Mouse (Mus musculus) liver, embryonic 16.5 days (tissue): ENCODE results near the gene Wfdc5. TPM values are rescaled to one million over a fixed set of nuclear protein-coding genes. Genes with fewer than 3 reads are reported as not detected.
"Not testable (repeated sequence)": the region's sequence is repeated elsewhere in the genome, so short reads cannot be mapped to it uniquely, and the experiment has no call there.

Experiments
- ATAC-seq: fragments of 200-750 bp; cut with Nextera tagmentation; 2 replicates; pipeline ENCODE4 v1.8.0; 2017; ENCODE audit warnings: low read depth, mild to moderate bottlenecking, moderate number of reproducible peaks, moderate library complexity
- H3K27ac ChIP-seq: fragments of 300-500 bp; sonication (generic); 2 replicates; pipeline ENCODE4 v1.5.1; 2014; ENCODE audit warnings: mild to moderate bottlenecking, low read length
- H3K27me3 ChIP-seq: fragments of 300-500 bp; sonication (generic); 2 replicates; pipeline ENCODE4 v1.6.1; 2014; ENCODE audit warnings: low read depth, low read length, mixed read lengths; ENCODE audit not compliant: control insufficient read depth, insufficient read depth
- H3K36me3 ChIP-seq: fragments of 300-500 bp; sonication (generic); 2 replicates; pipeline ENCODE4 v1.6.1; 2014; ENCODE audit warnings: mild to moderate bottlenecking; ENCODE audit not compliant: control insufficient read depth, insufficient read depth
- H3K4me1 ChIP-seq: fragments of 300-500 bp; sonication (generic); 2 replicates; pipeline ENCODE4 v1.6.1; 2014; ENCODE audit warnings: low read depth, low read length, mixed read lengths; ENCODE audit not compliant: control insufficient read depth
- H3K4me2 ChIP-seq: fragments of 300-500 bp; sonication (generic); 2 replicates; pipeline ENCODE4 v1.6.1; 2014; ENCODE audit warnings: low read depth, low read length, mixed read lengths
- H3K4me3 ChIP-seq: fragments of 300-500 bp; sonication (generic); 2 replicates; pipeline ENCODE4 v1.5.1; 2014; ENCODE audit warnings: low read depth, mild to moderate bottlenecking, low read length
- H3K9ac ChIP-seq: fragments of 300-500 bp; sonication (generic); 2 replicates; pipeline ENCODE4 v1.6.1; 2014; ENCODE audit warnings: low read depth, low read length
- H3K9me3 ChIP-seq: fragments of 300-500 bp; sonication (generic); replicated peaks from 2 replicates; pipeline ENCODE4 v1.6.1; 2016; ENCODE audit warnings: low read length; ENCODE audit not compliant: control insufficient read depth
- WGBS: fragments of 180-500 bp; shearing (Covaris S2); extraction: QIAGEN DNeasy Blood & Tissue Kit; methylation state at CpG from one replicate; pipeline ENCODE4 v1.1.7; 2014; ENCODE audit not compliant: insufficient replicate concordance; 5-methylcytosine and 5-hydroxymethylcytosine counted together
- polyA plus RNA-seq: library from polyadenylated mRNA; unstranded; fragments of >200 nt; fragmentation: Nextera tagmentation; extraction: Ambion mirVana; gene quantifications from 2 replicates; pipeline ENCODE4 v1.2.1, GENCODE M21; 2015

Gene Wfdc5
- not detected in 2 replicates for polyA plus RNA-seq

DNA sequence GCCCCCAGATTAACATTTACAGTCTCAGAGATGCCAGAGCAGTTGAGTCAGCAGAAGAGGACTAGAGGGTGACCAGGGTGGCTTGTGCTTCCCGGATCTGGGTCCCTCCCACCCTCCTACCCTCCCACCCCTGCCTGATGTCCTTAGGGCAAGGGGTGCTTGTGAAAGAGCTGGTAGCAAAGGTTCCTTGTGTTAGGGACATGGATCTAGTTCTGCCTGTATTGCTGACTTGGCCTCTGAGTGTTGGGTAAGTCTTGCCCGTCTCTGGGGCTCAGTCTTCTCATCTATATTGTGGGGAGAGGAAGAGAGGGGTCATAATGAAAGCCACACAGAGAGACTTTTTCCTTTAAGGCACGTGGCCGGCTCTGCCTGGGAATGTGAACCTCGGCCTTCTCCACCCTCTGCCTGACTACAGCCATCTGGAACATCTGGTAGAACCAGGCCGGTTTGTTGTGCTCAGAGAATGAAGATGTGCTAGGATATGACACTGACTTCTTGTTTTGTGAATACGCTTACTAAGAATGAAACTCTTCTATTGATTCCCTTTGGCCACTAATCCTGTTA, at the start of gene Wfdc5:
Gene Wfdc5 (minus strand): TSS at position 51 of the 564 bp plus-strand sequence.
- Histone ChIP-seq H3K4me3 (no peak within 1 kb of the TSS), H3K4me2 (no peak within 1 kb of the TSS), H3K9me3 (no peaks in the 10 kb centered on the region), H3K27ac (no peak within 1 kb of the TSS), H3K4me1 (no peaks in the 10 kb centered on the region), H3K27me3 (no peaks in the 10 kb centered on the region), H3K36me3 (no peaks in the 10 kb centered on the region), H3K9ac (no peak within 1 kb of the TSS)
- WGBS: 62% methylated on average over 7 of the region's 7 CpGs
- no peak for ATAC-seq

DNA sequence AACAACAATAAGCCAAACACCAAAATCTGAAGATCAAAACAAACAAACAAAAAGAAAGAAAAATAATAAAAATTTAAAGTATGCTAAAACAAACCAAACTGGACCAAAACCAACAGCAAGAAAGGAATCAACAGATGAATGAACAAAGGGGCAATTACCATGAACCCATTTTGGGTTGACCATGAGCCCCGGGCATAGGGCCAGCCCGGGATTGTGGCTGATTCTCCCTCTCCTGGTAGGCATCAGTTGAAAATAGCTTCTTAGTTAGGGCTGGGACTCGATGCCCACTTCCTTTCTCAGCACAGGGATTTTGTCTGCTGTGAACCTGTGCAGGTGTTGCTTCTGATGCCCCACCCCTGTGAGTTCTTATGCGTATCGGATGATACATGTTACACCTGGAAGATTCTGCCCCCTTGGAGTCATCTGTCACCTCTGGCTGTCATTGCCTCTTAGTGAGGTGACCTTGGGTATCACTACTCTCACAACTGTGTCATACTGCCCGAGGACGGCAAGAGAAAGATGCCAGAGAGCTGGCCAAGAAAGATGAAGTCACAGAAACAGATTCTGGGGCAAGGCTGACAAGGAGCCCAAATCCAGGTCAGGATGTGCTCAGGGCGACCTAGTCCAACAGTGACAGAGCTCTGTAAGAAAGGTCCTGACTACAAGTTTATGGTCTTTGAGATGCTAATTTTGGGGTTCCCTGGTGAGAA, 46.0 kb upstream of the Wfdc5 start:
- Histone ChIP-seq H3K4me2 (no peak overlapping the region), H3K4me3 (no peak overlapping the region), H3K9ac (no peak overlapping the region), H3K36me3 (no peaks in the 10 kb centered on the region), H3K4me1 (no peaks in the 10 kb centered on the region), H3K27me3 (no peaks in the 10 kb centered on the region), H3K9me3 (no peaks in the 10 kb centered on the region), H3K27ac (no peak overlapping the region)
- no peak for ATAC-seq
- 67% methylated on average over 8 of the region's 8 CpGs for WGBS

DNA sequence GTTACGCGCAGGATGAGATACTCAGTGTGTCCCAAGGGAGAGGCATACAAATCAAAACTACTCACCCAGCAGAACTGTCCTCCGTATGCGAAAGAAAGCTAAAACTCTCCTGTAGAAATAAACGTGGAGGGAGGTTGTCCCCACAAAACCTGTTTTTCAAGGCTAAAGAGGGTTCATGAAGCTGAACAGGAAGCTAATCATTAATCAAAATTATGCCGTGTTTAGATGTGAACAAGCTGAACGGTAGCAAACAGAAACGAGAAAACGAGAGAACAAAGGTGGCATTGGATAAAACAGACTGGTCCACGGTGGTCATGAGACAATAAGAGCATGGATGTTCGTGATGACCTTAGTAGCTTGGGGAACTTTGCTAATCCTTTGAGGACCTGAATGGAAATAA, 39.0 kb upstream of the Wfdc5 start, which contains the start of gene Wfdc15b:
Gene Wfdc15b (minus strand): TSS at position 139 of the 400 bp plus-strand sequence.
- no peak within 1 kb of the TSS for H3K4me3 ChIP-seq
- no peak for ATAC-seq

DNA sequence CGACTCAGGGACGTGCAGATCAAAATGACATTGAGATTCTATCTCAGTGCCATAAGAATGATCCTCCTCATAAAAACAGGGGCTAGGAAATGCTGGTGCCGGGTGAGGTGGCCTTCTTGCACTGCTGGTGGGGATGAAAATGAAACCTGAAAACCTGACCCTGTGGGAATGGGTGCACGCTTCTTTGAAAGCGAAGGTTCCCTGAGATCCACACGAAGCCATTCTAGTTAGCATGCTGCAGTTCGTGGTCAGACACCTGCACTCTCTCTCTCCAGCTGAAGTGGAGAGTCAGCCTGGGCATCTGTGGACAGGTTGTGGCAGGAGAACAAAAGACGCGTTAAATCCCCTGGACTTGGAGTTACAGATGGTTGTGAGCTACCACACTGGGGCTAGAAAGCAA, 36.8 kb upstream of the Wfdc5 start:
- WGBS: 64% methylated on average over 9 of the region's 9 CpGs
- H3K9ac ChIP-seq: no peak overlapping the region
- no peaks in the 10 kb centered on the region for H3K27me3 ChIP-seq
- no peak overlapping the region for H3K27ac ChIP-seq
- H3K36me3 ChIP-seq: no peaks in the 10 kb centered on the region
- no peak overlapping the region for H3K4me3 ChIP-seq
- H3K4me2 ChIP-seq: no peak overlapping the region
- no peaks in the 10 kb centered on the region for H3K9me3 ChIP-seq
- H3K4me1 ChIP-seq: no peaks in the 10 kb centered on the region
- ATAC-seq: no peak

More for the DNA sequence above, 39.0 kb upstream of the Wfdc5 start, which contains the start of gene Wfdc15b:
- no peak within 1 kb of the TSS for H3K9ac ChIP-seq
- WGBS: 63% methylated on average over 11 of the region's 11 CpGs
- H3K36me3 ChIP-seq: no peaks in the 10 kb centered on the region
- H3K4me1 ChIP-seq: no peaks in the 10 kb centered on the region
- no peaks in the 10 kb centered on the region for H3K9me3 ChIP-seq
- H3K27ac ChIP-seq: no peak within 1 kb of the TSS
- H3K27me3 ChIP-seq: no peaks in the 10 kb centered on the region
- no peak within 1 kb of the TSS for H3K4me2 ChIP-seq

DNA sequence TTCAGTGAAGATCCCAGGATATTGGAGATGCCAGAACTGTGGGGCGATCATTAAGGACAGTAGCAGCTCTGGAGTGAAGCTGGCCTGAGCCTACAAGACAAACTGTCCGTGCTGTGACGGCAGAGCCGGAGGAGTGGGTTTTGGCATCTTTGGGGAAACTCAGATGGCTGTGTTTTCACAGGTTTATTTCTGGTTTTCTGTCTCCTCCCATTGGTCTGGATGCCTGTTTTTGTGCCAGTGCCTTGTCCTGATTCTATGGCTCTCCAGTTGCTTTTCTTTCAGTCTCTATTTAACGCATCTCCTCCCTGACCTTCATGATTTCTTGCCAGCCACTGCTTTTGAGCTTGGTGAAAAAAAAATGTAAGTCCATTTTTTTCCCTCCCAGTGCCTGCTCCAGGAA, 30.2 kb upstream of the Wfdc5 start:
- no peaks in the 10 kb centered on the region for H3K27me3 ChIP-seq
- H3K9me3 ChIP-seq: no peaks in the 10 kb centered on the region
- no peaks in the 10 kb centered on the region for H3K4me1 ChIP-seq
- H3K9ac ChIP-seq: no peak overlapping the region
- 70% methylated on average over 5 of the region's 5 CpGs for WGBS
- H3K36me3 ChIP-seq: no peaks in the 10 kb centered on the region
- no peak overlapping the region for H3K4me3 ChIP-seq
- H3K4me2 ChIP-seq: no peak overlapping the region
- no peak for ATAC-seq
- no peak overlapping the region for H3K27ac ChIP-seq

DNA sequence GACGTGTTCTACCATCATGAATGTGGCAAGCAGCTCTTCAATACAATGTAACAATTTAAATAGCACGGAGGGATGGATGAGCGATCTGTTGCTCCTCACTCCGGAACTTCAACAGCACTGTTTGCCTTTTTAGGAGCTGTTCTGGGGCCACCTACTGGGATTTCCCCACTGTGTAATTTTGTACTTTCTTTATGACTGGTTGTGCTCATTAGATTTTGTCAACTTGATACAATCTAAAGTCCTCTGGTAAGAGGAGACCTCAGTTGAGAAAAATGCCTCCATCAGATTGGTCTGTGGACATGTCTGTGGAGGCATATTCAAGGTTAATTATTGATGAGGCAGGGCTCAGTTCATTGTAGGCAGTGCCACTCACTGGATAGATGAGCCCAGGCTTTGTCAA, 28.4 kb upstream of the Wfdc5 start:
- 63% methylated on average over 4 of the region's 4 CpGs for WGBS

DNA sequence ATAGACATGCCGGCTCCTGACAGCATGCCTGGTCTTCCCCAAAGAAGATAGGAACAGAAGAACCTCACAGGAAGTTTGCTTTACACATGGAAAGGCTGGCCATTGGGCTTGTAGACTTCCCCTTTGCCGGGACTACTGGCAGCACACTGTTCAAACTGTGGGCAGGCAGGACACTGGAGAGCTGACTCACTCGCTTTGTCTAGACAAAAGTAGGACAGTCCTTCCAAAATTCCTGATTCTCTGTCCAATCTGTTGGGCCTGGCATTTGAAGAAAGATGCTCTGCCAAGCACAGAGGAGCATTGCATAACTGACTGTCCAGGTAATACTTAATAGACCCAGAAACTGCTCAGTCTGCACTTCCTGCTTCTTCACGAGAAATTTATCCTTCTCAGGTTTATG, 24.1 kb upstream of the Wfdc5 start:
- Histone ChIP-seq H3K9ac (no peak overlapping the region), H3K27ac (no peak overlapping the region), H3K36me3 (no peaks in the 10 kb centered on the region), H3K4me2 (no peak overlapping the region), H3K4me1 (no peaks in the 10 kb centered on the region), H3K27me3 (no peaks in the 10 kb centered on the region), H3K9me3 (no peaks in the 10 kb centered on the region), H3K4me3 (no peak overlapping the region)
- WGBS: 33% methylated on average over 4 of the region's 4 CpGs
- no peak for ATAC-seq

More for the DNA sequence above, 28.4 kb upstream of the Wfdc5 start:
- no peaks in the 10 kb centered on the region for H3K9me3 ChIP-seq
- H3K4me3 ChIP-seq: no peak overlapping the region
- H3K4me2 ChIP-seq: no peak overlapping the region
- H3K9ac ChIP-seq: no peak overlapping the region
- no peak overlapping the region for H3K27ac ChIP-seq
- H3K36me3 ChIP-seq: no peaks in the 10 kb centered on the region
- H3K27me3 ChIP-seq: no peaks in the 10 kb centered on the region
- no peaks in the 10 kb centered on the region for H3K4me1 ChIP-seq
- no peak for ATAC-seq

DNA sequence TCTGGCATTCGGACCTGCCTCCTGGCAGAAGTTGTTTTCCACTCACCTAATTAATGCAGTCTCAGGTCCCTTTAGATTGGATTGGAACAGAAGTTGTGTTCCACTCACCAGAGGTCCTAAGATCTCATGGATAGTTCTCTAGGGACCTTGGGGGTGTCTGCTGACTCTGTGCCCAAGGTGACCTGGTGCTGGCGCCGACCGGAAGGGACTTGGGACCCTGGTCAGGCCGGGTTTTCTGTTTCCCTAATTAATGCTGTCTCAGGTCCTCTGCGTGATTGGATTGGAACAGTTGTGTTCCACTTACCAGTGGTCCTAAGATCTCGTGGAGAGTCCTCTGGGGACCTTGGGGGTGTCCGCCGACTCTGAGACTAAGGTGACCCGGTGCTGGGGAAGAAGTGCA, 23.5 kb upstream of the Wfdc5 start:
- H3K27me3 ChIP-seq, H3K27ac ChIP-seq, H3K9ac ChIP-seq, H3K4me3 ChIP-seq, H3K4me2 ChIP-seq, H3K9me3 ChIP-seq, ATAC-seq, H3K36me3 ChIP-seq, H3K4me1 ChIP-seq: not testable (repeated sequence)
- 70% methylated on average over 10 of the region's 10 CpGs for WGBS

DNA sequence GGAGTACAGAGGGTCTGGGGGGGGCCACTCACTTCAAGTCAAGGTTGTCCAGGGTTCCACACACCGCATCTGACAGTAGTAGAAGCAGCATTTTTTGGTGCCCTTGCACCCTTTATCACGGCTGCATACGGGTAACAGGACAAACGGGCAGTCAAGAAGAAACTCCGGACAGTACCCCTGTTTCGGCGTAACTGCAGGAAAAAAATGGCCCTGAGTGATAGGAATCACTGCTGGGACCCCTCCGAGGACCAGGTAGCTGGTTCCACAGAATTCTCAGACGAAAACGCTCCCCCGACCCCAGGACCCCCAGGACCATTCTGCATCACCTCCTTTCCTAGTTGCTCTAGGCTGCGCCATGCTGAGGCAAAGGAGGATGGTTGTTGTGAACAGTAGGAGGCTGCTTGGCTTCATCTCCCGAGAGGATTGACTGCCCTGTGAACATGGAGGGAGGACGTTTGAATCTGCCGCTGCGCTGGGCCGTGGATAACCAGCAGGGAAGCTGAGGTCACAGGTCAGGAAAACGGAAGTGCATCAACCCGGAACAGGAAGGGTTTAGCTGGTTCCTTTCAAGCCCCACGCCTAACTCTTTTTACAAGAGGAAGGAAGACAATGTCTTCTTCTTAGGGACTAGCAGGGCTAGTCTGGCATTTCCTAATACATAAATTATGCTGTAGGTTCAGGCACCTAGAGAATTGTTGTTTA, 17.2 kb upstream of the Wfdc5 start, which contains the start of gene Wfdc15a:
Gene Wfdc15a (minus strand): TSS at position 505 of the 702 bp plus-strand sequence.
- ATAC-seq: no peak
- no peak within 1 kb of the TSS for H3K4me2 ChIP-seq
- H3K9me3 ChIP-seq: no peaks in the 10 kb centered on the region
- H3K27ac ChIP-seq: no peak within 1 kb of the TSS
- H3K4me3 ChIP-seq: no peak within 1 kb of the TSS
- WGBS: 58% methylated on average over 20 of the region's 20 CpGs
- H3K27me3 ChIP-seq: no peaks in the 10 kb centered on the region
- H3K9ac ChIP-seq: no peak within 1 kb of the TSS
- no peaks in the 10 kb centered on the region for H3K36me3 ChIP-seq
- H3K4me1 ChIP-seq: no peaks in the 10 kb centered on the region
